Mouse (Mus musculus) ES-E14 (cell line): ENCODE measurements around the gene Ccdc170.

Source experiments
- CHD2 ChIP-seq: IDR thresholded peaks from 2 replicates; pipeline ENCODE4 v1.6.1; 2014; ENCODE audit warnings: mild to moderate bottlenecking, low read depth, low read length, inconsistent platforms
- HCFC1 ChIP-seq: IDR thresholded peaks from 2 replicates; pipeline ENCODE4 v1.6.1; 2012; ENCODE audit warnings: low read length, inconsistent platforms, borderline replicate concordance; ENCODE audit not compliant: insufficient read depth
- ZC3H11A ChIP-seq: IDR thresholded peaks from 2 replicates; pipeline ENCODE4 v1.6.1; 2012; ENCODE audit warnings: low read depth, mild to moderate bottlenecking, inconsistent platforms, low read length, borderline replicate concordance
- ZNF384 ChIP-seq: IDR thresholded peaks from 2 replicates; pipeline ENCODE4 v1.6.1; 2012; ENCODE audit warnings: low read depth, low read length, inconsistent platforms

DNA sequence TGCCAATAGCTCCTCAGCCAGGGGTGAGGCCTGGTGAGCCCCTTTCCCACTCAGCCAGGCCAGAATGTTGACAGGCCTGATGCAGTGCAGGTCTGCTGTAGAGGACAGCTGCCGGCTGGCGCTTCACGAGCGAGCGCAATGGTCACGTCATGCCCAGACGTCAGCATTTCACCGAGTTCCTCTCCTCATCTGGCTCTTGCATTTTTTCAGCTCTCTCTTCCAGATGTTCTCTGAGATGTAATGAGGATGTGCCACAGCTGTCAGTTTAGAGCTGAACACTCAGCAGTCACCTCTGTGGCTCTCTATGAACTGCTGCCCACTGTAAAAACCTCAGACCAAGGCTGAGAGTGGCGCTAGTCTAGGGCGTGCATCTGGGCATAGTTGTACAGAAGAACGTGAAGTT lies 8.7 kb upstream of the Ccdc170 start:
- TF ChIP-seq HCFC1 (no peak), ZNF384 (no peak), CHD2 (no peak), ZC3H11A (no peak)
